Mouse (Mus musculus) embryonic facial prominence, embryonic 11.5 days (tissue): Measurements from ENCODE around the gene Ushbp1. TPM values are rescaled to one million over a fixed set of nuclear protein-coding genes. Genes with fewer than 3 reads are reported as not detected.

ENCODE experiments used
- ATAC-seq: fragments of 200-750 bp; cut with Nextera tagmentation; replicated peaks from 2 replicates; pipeline ENCODE4 v1.8.0; 2017; ENCODE audit warnings: low read depth; ENCODE audit not compliant: insufficient number of reproducible peaks, low FRiP score, low TSS enrichment
- DNase-seq: peaks from one replicate; pipeline ENCODE4 v3.0.0-alpha.2; 2015; ENCODE audit warnings: low spot score
- H3K27ac ChIP-seq: fragments of 300-500 bp; sonication (generic); replicated peaks from 2 replicates; pipeline ENCODE4 v1.5.1; 2014; ENCODE audit warnings: mild to moderate bottlenecking, low read depth, low read length, control low read depth
- H3K27me3 ChIP-seq: fragments of 300-500 bp; sonication (generic); 2 replicates; pipeline ENCODE4 v1.6.1; 2014; ENCODE audit warnings: mild to moderate bottlenecking, low read length, moderate library complexity, mixed read lengths; ENCODE audit not compliant: control insufficient read depth, insufficient read depth
- H3K36me3 ChIP-seq: fragments of 300-500 bp; sonication (generic); replicated peaks from 2 replicates; pipeline ENCODE4 v1.6.1; 2014; ENCODE audit warnings: low read depth, mild to moderate bottlenecking, low read length, moderate library complexity, mixed read lengths; ENCODE audit not compliant: control insufficient read depth, insufficient read depth
- H3K4me1 ChIP-seq: fragments of 300-500 bp; sonication (generic); 2 replicates; pipeline ENCODE4 v1.6.1; 2014; ENCODE audit warnings: low read length, mixed read lengths; ENCODE audit not compliant: control insufficient read depth, insufficient read depth
- H3K4me2 ChIP-seq: fragments of 300-500 bp; sonication (generic); 2 replicates; pipeline ENCODE4 v1.6.1; 2014; ENCODE audit warnings: low read depth, mild to moderate bottlenecking, control low read depth, low read length, moderate library complexity
- H3K4me3 ChIP-seq: fragments of 300-500 bp; sonication (generic); 2 replicates; pipeline ENCODE4 v1.5.1; 2014; ENCODE audit warnings: low read depth, low read length, control low read depth
- H3K9ac ChIP-seq: fragments of 300-500 bp; sonication (generic); replicated peaks from 2 replicates; pipeline ENCODE4 v1.6.1; 2014; ENCODE audit warnings: mild to moderate bottlenecking, control low read depth, low read length
- H3K9me3 ChIP-seq: fragments of 300-500 bp; sonication (generic); replicated peaks from 2 replicates; pipeline ENCODE4 v1.6.1; 2016; ENCODE audit warnings: mild to moderate bottlenecking, low read length, inconsistent platforms, mixed read lengths; ENCODE audit not compliant: control insufficient read depth
- WGBS: fragments of 180-500 bp; shearing (Covaris S2); extraction: QIAGEN DNeasy Blood & Tissue Kit; methylation state at CpG from one replicate; pipeline ENCODE4 v1.1.7; 2014; 5-methylcytosine and 5-hydroxymethylcytosine counted together
- polyA plus RNA-seq: library from polyadenylated mRNA; unstranded; fragments of >200 nt; fragmentation: Nextera tagmentation; extraction: Ambion mirVana; gene quantifications from 2 replicates; pipeline ENCODE4 v1.2.1, GENCODE M21; 2014

The Ushbp1 gene
- polyA plus RNA-seq, 1 experiment from 2014 or later: 2.9 TPM

GRCm38 (mm10) chr8:71407441-71407840, 11.8 kb upstream of the Ushbp1 start:
- ATAC-seq: no peak
- H3K9me3 ChIP-seq: no peaks in the 10 kb centered on the region
- no peaks in the 10 kb centered on the region for H3K27me3 ChIP-seq
- DNase-seq: no peak
- H3K4me1 ChIP-seq: 0 out of 2 replicates have a peak, but pooled peaks cover 5% of the 10 kb centered on the region
- no peak overlapping the region for H3K4me2 ChIP-seq
- H3K4me3 ChIP-seq: peak overlapping the region; percentile 62; the same call in 1 of the 2 replicates
- peaks cover 4% of the 10 kb centered on the region for H3K36me3 ChIP-seq
- no peak overlapping the region for H3K27ac ChIP-seq
- 92% methylated on average over 14 of the region's 14 CpGs for WGBS
- no peak overlapping the region for H3K9ac ChIP-seq

GRCm38 (mm10) chr8:71406099-71407015, 10.8 kb upstream of the Ushbp1 start:
- Histone ChIP-seq H3K36me3 (peaks cover 4% of the 10 kb centered on the region), H3K27ac (no peak overlapping the region; the same call in 1 of the 2 replicates)
- 1% methylated on average over 55 of the region's 55 CpGs for WGBS

DNA sequence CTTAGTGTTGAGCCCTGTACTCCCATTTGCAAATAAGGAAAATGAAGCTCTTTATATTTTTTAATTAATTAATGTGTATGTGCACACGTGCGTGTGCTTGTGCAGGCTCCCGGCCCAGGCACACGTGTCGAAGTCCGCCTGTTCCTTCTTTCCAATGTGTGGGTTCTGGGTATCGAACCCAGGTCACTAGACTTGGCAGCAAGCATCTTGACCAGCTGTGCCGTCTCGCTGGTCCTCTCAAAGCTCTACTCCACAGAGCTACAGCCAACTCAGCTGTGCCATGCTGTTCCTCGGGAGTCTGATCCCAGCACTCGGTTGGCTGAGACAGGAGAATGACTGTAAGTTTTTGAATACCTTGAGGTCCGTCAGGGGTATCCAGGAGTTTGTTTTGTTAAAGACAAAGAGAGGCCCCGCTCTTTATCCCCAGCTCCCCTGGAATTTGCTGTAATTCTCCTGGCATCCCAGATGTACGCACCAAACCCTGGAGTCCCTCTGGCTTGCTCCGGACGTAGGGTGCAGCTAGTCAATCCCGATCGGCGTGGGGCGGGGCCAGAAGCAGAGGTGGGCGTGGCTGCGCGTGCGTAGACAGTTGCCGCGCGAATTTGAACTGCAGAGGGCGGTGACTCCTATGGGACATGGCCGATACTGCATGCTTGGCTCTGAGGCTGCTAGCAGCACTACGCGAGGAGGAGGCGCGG, 9.9 kb upstream of the Ushbp1 start, which contains the start of gene Ankle1:
Gene Ankle1, plus strand, starts transcription at position 610 of the 698 bp plus-strand sequence.
- peak; percentile 96 for DNase-seq
- Histone ChIP-seq H3K4me1 (0 out of 2 replicates have a peak, but pooled peaks cover 5% of the 10 kb centered on the region), H3K27me3 (no peaks in the 10 kb centered on the region), H3K36me3 (peaks cover 4% of the 10 kb centered on the region), H3K9me3 (no peaks in the 10 kb centered on the region), H3K9ac (peak within 1 kb of the TSS; percentile 77), H3K4me2 (peak within 1 kb of the TSS; percentile 94), H3K4me3 (peak within 1 kb of the TSS; percentile 62), H3K27ac (peak within 1 kb of the TSS; percentile 52)
- peak; percentile 81 for ATAC-seq
- WGBS: 15% methylated on average over 33 of the region's 33 CpGs

More at GRCm38 (mm10) chr8:71406099-71407015, 10.8 kb upstream of the Ushbp1 start:
- Histone ChIP-seq H3K4me3 (peak overlapping the region; percentile 62), H3K4me2 (peak overlapping the region; percentile 94), H3K9ac (peak overlapping the region; percentile 77), H3K9me3 (no peaks in the 10 kb centered on the region), H3K27me3 (no peaks in the 10 kb centered on the region), H3K4me1 (0 out of 2 replicates have a peak, but pooled peaks cover 5% of the 10 kb centered on the region)
- DNase-seq (peak; percentile 81), ATAC-seq (peak; percentile 84)

GRCm38 (mm10) chr8:71404951-71405351, 9.3 kb upstream of the Ushbp1 start:
- H3K27me3 ChIP-seq: no peaks in the 10 kb centered on the region
- WGBS: 89% methylated on average over 9 of the region's 9 CpGs
- H3K36me3 ChIP-seq: peaks cover 4% of the 10 kb centered on the region
- no peak overlapping the region; the same call in 1 of the 2 replicates for H3K4me2 ChIP-seq
- peak overlapping the region; percentile 62; the same call in 1 of the 2 replicates for H3K4me3 ChIP-seq
- H3K27ac ChIP-seq: no peak overlapping the region
- H3K4me1 ChIP-seq: 0 out of 2 replicates have a peak, but pooled peaks cover 5% of the 10 kb centered on the region
- H3K9ac ChIP-seq: no peak overlapping the region
- no peak for ATAC-seq
- DNase-seq: no peak
- H3K9me3 ChIP-seq: no peaks in the 10 kb centered on the region

- Histone ChIP-seq H3K27me3 (no peaks in the 10 kb centered on the region), H3K4me2 (no peak overlapping the region), H3K4me1 (0 out of 2 replicates have a peak, but pooled peaks cover 5% of the 10 kb centered on the region), H3K9me3 (no peaks in the 10 kb centered on the region), H3K36me3 (peaks cover 4% of the 10 kb centered on the region), H3K4me3 (no peak overlapping the region), H3K9ac (no peak overlapping the region), H3K27ac (no peak overlapping the region)
- ATAC-seq (no peak), DNase-seq (no peak)
- WGBS: 95% methylated on average over 8 of the region's 8 CpGs
These were observed 8.4 kb upstream of the Ushbp1 start for GRCm38 (mm10) chr8:71404011-71404410.

- Histone ChIP-seq H3K27ac (no peak overlapping the region), H3K4me3 (no peak overlapping the region), H3K4me1 (0 out of 2 replicates have a peak, but pooled peaks cover 5% of the 10 kb centered on the region), H3K27me3 (no peaks in the 10 kb centered on the region), H3K4me2 (no peak overlapping the region), H3K9ac (no peak overlapping the region), H3K36me3 (peaks cover under 1% of the 10 kb centered on the region; the same call in 1 of the 2 replicates), H3K9me3 (no peaks in the 10 kb centered on the region)
- DNase-seq (no peak), ATAC-seq (no peak)
- 85% methylated on average over 6 of the region's 6 CpGs for WGBS
These were observed 7.7 kb upstream of the Ushbp1 start for GRCm38 (mm10) chr8:71403107-71403885.

DNA sequence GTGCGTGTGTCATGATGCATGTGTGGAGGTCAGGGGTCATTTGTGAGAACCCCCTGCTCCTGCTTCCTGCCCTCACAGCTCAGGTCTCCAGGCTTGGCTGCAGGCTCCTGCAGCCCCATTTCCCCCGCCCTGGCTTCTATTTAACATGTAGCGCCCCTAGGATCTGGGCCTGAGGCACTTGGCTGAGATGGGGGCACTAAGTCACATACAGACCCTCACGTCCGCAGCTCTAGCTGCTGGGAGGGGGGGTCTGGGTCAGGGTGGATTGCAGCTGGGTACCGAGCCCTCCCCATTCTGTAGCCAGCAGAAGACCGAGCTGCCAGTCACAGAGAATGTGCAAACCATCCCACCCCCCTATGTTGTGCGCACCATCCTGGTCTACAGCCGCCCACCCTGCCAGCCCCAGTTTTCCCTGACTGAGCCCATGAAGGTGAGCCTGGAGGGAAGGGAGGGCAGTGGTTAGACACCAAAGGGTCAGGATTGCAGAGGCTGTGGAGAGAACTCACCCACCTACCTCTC, 6.9 kb upstream of the Ushbp1 start:
- DNase-seq (no peak), ATAC-seq (no peak)
- Histone ChIP-seq H3K9me3 (no peaks in the 10 kb centered on the region), H3K9ac (no peak overlapping the region), H3K27ac (no peak overlapping the region), H3K4me1 (0 out of 2 replicates have a peak, but pooled peaks cover 5% of the 10 kb centered on the region), H3K4me2 (no peak overlapping the region), H3K36me3 (no peaks in the 10 kb centered on the region; the same call in 1 of the 2 replicates), H3K4me3 (no peak overlapping the region), H3K27me3 (no peaks in the 10 kb centered on the region)
- 87% methylated on average over 9 of the region's 9 CpGs for WGBS
